Mouse (Mus musculus): ENCODE results near the gene Mospd3. TPM values are rescaled to one million over a fixed set of nuclear protein-coding genes. Genes with fewer than 3 reads are reported as not detected.

Gene Mospd3
- polyA plus RNA-seq, 1 experiment = 90.3 TPM

DNA sequence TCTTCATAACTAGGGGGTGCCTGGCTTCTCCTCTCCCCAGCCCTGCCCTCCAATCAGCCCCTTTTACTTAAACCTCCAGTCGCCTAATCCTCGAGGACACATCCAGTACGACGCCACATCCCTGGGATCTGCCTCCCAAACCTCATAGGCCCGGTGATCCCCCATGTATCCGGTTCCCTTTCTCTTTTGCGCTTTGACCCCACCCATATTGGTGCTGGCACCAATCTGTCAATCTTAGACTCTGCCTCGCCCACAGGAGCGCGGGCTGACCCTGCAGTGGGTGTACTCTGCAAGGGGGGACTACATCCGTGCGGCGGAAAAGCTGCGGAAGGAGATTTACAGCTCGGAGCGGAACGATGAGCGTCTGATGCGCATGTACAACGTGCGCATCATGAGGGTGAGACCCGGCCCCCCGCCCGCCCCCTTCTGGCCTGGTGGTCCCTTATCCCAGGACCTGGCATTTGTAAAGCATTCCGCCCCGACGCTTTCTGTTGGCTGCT, 17.1 kb downstream of the Mospd3 start:
- Histone ChIP-seq H3K4me1 (ENCODE audit: control insufficient read depth, insufficient read depth, insufficient read length) (no peaks in the 10 kb centered on the region), H3K4me3 (ENCODE audit: extremely low read depth, insufficient read depth, insufficient read length) (no peak overlapping the region), H3K27me3 (ENCODE audit: control insufficient read depth, insufficient read depth, low read length) (no peaks in the 10 kb centered on the region), H3K27ac (ENCODE audit: insufficient read depth, low read length) (no peak overlapping the region), H3K36me3 (ENCODE audit: control insufficient read depth, insufficient read depth, low read length) (no peaks in the 10 kb centered on the region)
- WGBS = 69% methylated on average over 27 of the region's 27 CpGs
- no peak for DNase-seq (ENCODE audit: low read depth in 1 of 2, low spot score in 2 of 2)
- no peak for TF ChIP-seq CTCF (IDR thresholded peaks at IDR 0.05; ENCODE audit: extremely low read depth, insufficient read depth, insufficient read length, insufficient replicate concordance)
- TF ChIP-seq POLR2A (IDR thresholded peaks at IDR 0.05; ENCODE audit: low read depth, low read length) = no peak

DNA sequence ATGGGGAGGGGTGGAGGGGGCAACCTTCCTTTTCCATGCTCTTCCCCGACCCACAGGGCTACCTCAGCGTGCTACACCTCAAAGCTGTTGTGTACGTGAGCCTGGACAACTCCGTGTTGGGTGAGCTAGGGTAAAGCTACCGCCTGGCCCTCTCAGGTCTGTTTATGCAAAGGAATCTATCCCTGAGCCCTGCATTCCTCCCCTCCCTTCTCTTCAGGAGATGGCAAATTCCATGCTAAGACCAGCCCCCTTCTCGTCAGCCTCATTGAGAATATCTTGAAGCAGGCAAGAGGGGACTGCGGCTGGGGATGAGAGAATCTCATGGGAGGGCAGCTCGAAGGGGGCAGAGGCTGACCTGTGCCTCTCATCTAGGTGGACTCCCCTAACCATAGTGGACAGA, 18.2 kb downstream of the Mospd3 start:
- H3K27ac ChIP-seq (ENCODE audit: insufficient read depth, low read length) = no peak overlapping the region
- no peaks in the 10 kb centered on the region for H3K27me3 ChIP-seq (ENCODE audit: control insufficient read depth, insufficient read depth, low read length)
- WGBS = 93% methylated on average over 8 of the region's 8 CpGs
- DNase-seq (ENCODE audit: low read depth in 1 of 2, low spot score in 2 of 2) = no peak
- TF ChIP-seq POLR2A (IDR thresholded peaks at IDR 0.05; ENCODE audit: low read depth, low read length) = no peak
- no peaks in the 10 kb centered on the region for H3K36me3 ChIP-seq (ENCODE audit: control insufficient read depth, insufficient read depth, low read length)
- no peaks in the 10 kb centered on the region for H3K4me1 ChIP-seq (ENCODE audit: control insufficient read depth, insufficient read depth, insufficient read length)
- no peak overlapping the region for H3K4me3 ChIP-seq (ENCODE audit: extremely low read depth, insufficient read depth, insufficient read length)

DNA sequence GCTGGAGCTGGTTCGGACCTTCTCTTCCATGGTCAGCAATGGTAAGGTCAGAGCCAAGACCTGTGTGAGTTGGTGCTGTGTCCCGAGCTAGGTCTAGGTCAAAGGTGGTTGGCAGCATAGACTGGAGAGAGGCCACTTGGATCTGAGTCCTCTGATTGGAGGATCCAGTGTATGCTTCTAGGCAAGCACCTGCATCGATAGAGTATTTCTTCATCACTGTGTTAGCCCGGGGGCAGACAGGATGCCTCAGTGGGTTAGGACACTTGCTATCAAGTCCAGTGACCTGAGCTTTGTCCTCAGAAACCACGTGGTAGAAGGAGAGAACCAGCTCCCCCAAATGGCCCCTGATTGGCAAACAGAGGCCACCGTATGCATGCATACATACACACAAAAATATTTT, 20.6 kb downstream of the Mospd3 start:
- DNase-seq (ENCODE audit: low read depth in 1 of 2, low spot score in 2 of 2) = no peak
- WGBS = 83% methylated on average over 6 of the region's 6 CpGs
- H3K36me3 ChIP-seq (ENCODE audit: control insufficient read depth, insufficient read depth, low read length) = no peaks in the 10 kb centered on the region
- no peaks in the 10 kb centered on the region for H3K27me3 ChIP-seq (ENCODE audit: control insufficient read depth, insufficient read depth, low read length)
- H3K27ac ChIP-seq (ENCODE audit: insufficient read depth, low read length) = no peak overlapping the region
- no peaks in the 10 kb centered on the region for H3K4me1 ChIP-seq (ENCODE audit: control insufficient read depth, insufficient read depth, insufficient read length)
- TF ChIP-seq POLR2A (IDR thresholded peaks at IDR 0.05; ENCODE audit: low read depth, low read length) (no peak), CTCF (IDR thresholded peaks at IDR 0.05; ENCODE audit: extremely low read depth, insufficient read depth, insufficient read length, insufficient replicate concordance) (no peak)
- H3K4me3 ChIP-seq (ENCODE audit: extremely low read depth, insufficient read depth, insufficient read length) = no peak overlapping the region

DNA sequence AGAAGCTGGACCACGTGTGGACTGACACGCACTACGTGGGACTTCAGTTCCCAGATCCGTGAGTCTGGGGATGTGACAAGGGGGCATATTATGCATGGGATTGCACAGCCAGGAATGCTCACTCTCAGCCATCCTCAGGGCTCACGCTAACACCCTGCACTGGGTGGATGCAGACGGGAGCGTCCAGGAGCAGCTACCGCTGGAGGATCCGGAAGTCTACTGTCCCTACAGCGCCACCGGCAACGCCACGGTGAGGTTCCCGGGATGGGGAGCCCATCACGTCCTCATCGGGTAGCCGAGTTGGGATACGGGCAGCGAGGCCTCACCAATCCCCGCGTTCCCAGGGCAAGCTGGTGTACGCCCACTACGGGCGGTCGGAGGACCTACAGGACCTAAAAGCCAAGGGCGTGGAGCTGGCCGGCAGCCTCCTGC, 26.4 kb downstream of the Mospd3 start:
- Histone ChIP-seq H3K27me3 (ENCODE audit: control insufficient read depth, insufficient read depth, low read length) (no peaks in the 10 kb centered on the region), H3K36me3 (ENCODE audit: control insufficient read depth, insufficient read depth, low read length) (no peaks in the 10 kb centered on the region), H3K27ac (ENCODE audit: insufficient read depth, low read length) (no peak overlapping the region), H3K4me3 (ENCODE audit: extremely low read depth, insufficient read depth, insufficient read length) (no peak overlapping the region), H3K4me1 (ENCODE audit: control insufficient read depth, insufficient read depth, insufficient read length) (peaks cover 12% of the 10 kb centered on the region; the same call in 1 of the 2 replicates)
- WGBS = 85% methylated on average over 27 of the region's 27 CpGs
- TF ChIP-seq CTCF (IDR thresholded peaks at IDR 0.05; ENCODE audit: extremely low read depth, insufficient read depth, insufficient read length, insufficient replicate concordance) (no peak), POLR2A (IDR thresholded peaks at IDR 0.05; ENCODE audit: low read depth, low read length) (no peak)
- no peak for DNase-seq (ENCODE audit: low read depth in 1 of 2, low spot score in 2 of 2)

DNA sequence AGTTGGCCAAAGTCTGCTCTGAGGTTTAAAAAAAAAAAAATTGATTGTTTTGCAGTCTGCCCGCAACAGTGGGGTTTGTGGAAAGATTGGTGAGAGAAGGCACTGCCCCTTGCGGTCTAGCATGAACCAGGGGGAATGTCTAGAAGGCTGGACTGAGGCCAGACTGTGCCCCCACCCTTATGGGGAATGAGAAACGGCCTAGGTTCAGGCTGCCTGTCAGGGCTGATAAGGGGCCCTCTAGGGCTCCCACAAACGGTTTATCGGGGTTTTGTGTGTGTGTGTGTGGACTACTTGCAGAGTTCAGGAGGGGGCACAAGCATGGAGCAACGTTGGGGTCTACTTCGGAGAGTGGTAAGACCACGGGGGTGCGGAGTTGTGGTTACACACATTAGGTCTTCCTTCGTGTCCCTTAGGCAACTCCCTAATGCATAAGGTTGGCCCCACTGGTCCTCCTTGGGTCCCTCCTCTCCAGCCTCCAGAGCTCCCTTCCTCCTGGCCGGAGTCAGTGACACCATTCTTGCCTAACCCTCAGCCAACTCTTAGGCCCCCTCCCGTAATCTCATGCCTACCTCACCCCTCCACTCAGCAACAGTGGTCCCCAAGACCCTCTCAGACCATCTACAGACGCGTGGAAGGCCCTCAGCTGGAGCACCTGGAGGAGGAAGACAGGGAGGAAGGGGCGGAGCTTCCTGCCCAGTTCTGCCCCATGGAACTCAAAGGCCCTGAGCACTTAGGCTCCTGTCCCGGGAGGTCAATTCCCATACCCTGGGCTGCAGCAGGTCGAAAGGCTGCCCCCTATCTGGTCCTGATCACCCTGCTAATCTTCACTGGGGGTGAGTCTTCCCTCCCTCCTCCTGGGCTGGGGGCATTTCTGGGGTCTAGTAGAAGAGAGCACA, 29.9 kb downstream of the Mospd3 start:
- no peak overlapping the region; the same call in 1 of the 2 replicates for H3K4me3 ChIP-seq (ENCODE audit: extremely low read depth, insufficient read depth, insufficient read length)
- 10% methylated on average over 17 of the region's 17 CpGs for WGBS

DNA sequence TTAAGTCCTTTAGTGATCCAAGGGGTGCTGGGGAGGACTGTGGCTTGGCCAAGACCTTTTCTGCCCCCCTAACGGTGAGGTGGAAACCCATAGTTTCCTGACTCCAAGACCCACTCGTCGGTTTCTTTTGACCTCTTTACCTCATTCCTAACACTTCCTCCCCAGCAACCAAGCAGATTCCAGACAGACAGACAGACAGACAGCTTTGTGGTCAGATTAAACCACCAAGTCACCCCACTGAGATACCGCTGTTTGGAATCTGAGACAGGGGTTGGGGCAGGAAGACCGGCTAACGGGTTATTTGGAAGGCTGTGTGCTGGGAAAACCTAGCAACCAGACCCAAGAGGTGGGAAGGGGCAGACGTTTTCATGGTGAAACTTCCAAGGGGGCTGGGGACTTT, 30.7 kb downstream of the Mospd3 start:
- no peak for TF ChIP-seq POLR2A (IDR thresholded peaks at IDR 0.05; ENCODE audit: low read depth, low read length)
- no peak for TF ChIP-seq CTCF (IDR thresholded peaks at IDR 0.05; ENCODE audit: extremely low read depth, insufficient read depth, insufficient read length, insufficient replicate concordance)
- no peak for DNase-seq (ENCODE audit: low read depth in 1 of 2, low spot score in 2 of 2)
- Histone ChIP-seq H3K27ac (ENCODE audit: insufficient read depth, low read length) (no peak overlapping the region), H3K4me1 (ENCODE audit: control insufficient read depth, insufficient read depth, insufficient read length) (peaks cover 13% of the 10 kb centered on the region; the same call in 1 of the 2 replicates), H3K27me3 (ENCODE audit: control insufficient read depth, insufficient read depth, low read length) (no peaks in the 10 kb centered on the region), H3K36me3 (ENCODE audit: control insufficient read depth, insufficient read depth, low read length) (no peaks in the 10 kb centered on the region), H3K4me3 (ENCODE audit: extremely low read depth, insufficient read depth, insufficient read length) (no peak overlapping the region)
- 4% methylated on average over 7 of the region's 7 CpGs for WGBS

More for the DNA sequence above, 29.9 kb downstream of the Mospd3 start:
- DNase-seq (ENCODE audit: low read depth in 1 of 2, low spot score in 2 of 2) = no peak
- no peaks in the 10 kb centered on the region for H3K36me3 ChIP-seq (ENCODE audit: control insufficient read depth, insufficient read depth, low read length)
- TF ChIP-seq CTCF (IDR thresholded peaks at IDR 0.05; ENCODE audit: extremely low read depth, insufficient read depth, insufficient read length, insufficient replicate concordance) (no peak), POLR2A (IDR thresholded peaks at IDR 0.05; ENCODE audit: low read depth, low read length) (no peak)
- no peak overlapping the region for H3K27ac ChIP-seq (ENCODE audit: insufficient read depth, low read length)
- no peaks in the 10 kb centered on the region for H3K27me3 ChIP-seq (ENCODE audit: control insufficient read depth, insufficient read depth, low read length)
- H3K4me1 ChIP-seq (ENCODE audit: control insufficient read depth, insufficient read depth, insufficient read length) = peaks cover 13% of the 10 kb centered on the region; the same call in 1 of the 2 replicates

DNA sequence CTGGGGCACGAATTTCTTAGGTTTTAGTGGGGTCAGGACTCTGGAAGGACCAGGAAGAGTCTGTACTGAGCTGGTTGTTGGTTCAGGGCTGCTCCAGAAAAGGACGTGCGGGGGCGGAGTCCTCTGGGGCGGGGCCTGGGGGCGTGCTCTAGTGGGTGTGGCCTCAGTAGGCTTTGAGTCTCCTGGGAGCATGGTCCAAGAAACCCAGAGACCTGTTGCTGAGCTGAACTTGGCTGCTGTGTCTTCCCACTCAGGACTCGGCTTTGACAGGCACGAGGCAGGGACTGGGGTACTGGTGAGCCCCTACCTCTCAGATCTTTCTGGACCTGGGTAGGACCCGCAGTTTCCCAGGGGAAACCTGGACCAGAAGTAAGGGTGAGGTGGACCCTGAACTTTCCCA, 31.2 kb downstream of the Mospd3 start, which contains the start of gene Tfr2:
Tfr2 (plus strand) TSS at position 176 of the 400 bp plus-strand sequence.
- no peaks in the 10 kb centered on the region for H3K36me3 ChIP-seq (ENCODE audit: control insufficient read depth, insufficient read depth, low read length)
- no peak within 1 kb of the TSS for H3K27ac ChIP-seq (ENCODE audit: insufficient read depth, low read length)
- peak within 1 kb of the TSS; percentile 5; the same call in 1 of the 2 replicates for H3K4me3 ChIP-seq (ENCODE audit: extremely low read depth, insufficient read depth, insufficient read length)
- H3K4me1 ChIP-seq (ENCODE audit: control insufficient read depth, insufficient read depth, insufficient read length) = peaks cover 13% of the 10 kb centered on the region; the same call in 1 of the 2 replicates
- peak; percentile 35 to 62 for DNase-seq (ENCODE audit: low read depth in 1 of 2, low spot score in 2 of 2)
- TF ChIP-seq CTCF (IDR thresholded peaks at IDR 0.05; ENCODE audit: extremely low read depth, insufficient read depth, insufficient read length, insufficient replicate concordance) (no peak), POLR2A (IDR thresholded peaks at IDR 0.05; ENCODE audit: low read depth, low read length) (no peak)
- WGBS = 4% methylated on average over 9 of the region's 9 CpGs
- no peaks in the 10 kb centered on the region for H3K27me3 ChIP-seq (ENCODE audit: control insufficient read depth, insufficient read depth, low read length)

All from spleen, adult 2 months (tissue).